Mouse (Mus musculus): Measurements from ENCODE around the gene Rai1. TPM values are rescaled to one million over a fixed set of nuclear protein-coding genes. Genes with fewer than 3 reads are reported as not detected.

Rai1 gene
- polyA plus RNA-seq, 1 experiment from 2014 or later, result 18.2 TPM

- Histone ChIP-seq H3K9me3 (no peaks in the 10 kb centered on the region), H3K27me3 (replicated peaks) (no peaks in the 10 kb centered on the region), H3K27ac (replicated peaks) (peak overlapping the region; percentile 61), H3K36me3 (no peaks in the 10 kb centered on the region), H3K4me2 (peak overlapping the region; percentile 16), H3K4me3 (no peak overlapping the region), H3K9ac (peak overlapping the region; percentile 65), H3K4me1 (peaks cover 93% of the 10 kb centered on the region)
- 30% methylated on average over 9 of the region's 9 CpGs for WGBS
- ATAC-seq (ENCODE audit: extremely low read depth, insufficient number of reproducible peaks, low FRiP score, low TSS enrichment), result no peak
Observed at GRCm38 (mm10) chr11:60168780-60169179, 64.0 kb downstream of the Rai1 start.

- Histone ChIP-seq H3K27ac (replicated peaks) (peak overlapping the region; percentile 99), H3K36me3 (no peaks in the 10 kb centered on the region; the same call in 1 of the 2 replicates), H3K9me3 (no peaks in the 10 kb centered on the region), H3K27me3 (replicated peaks) (no peaks in the 10 kb centered on the region), H3K4me3 (no peak overlapping the region), H3K4me2 (no peak overlapping the region), H3K9ac (peak overlapping the region; percentile 12), H3K4me1 (peaks cover 94% of the 10 kb centered on the region)
- ATAC-seq (ENCODE audit: extremely low read depth, insufficient number of reproducible peaks, low FRiP score, low TSS enrichment), result no peak
- whole genome bisulfite sequencing, result 65% methylated on average over 3 of the region's 3 CpGs
Observed at GRCm38 (mm10) chr11:60172074-60172473, 67.3 kb downstream of the Rai1 start.

- Histone ChIP-seq H3K27me3 (replicated peaks) (no peaks in the 10 kb centered on the region), H3K27ac (replicated peaks) (peak overlapping the region; percentile 99), H3K9me3 (no peaks in the 10 kb centered on the region), H3K4me3 (no peak overlapping the region), H3K36me3 (no peaks in the 10 kb centered on the region; the same call in 1 of the 2 replicates), H3K4me2 (no peak overlapping the region), H3K9ac (0 out of 2 replicates have a peak overlapping the region, but pooled peaks have one; percentile 37), H3K4me1 (peaks cover 94% of the 10 kb centered on the region)
- WGBS, result 58% methylated on average over 10 of the region's 10 CpGs
- ATAC-seq (ENCODE audit: extremely low read depth, insufficient number of reproducible peaks, low FRiP score, low TSS enrichment), result no peak
Observed at GRCm38 (mm10) chr11:60173606-60174184, 68.9 kb downstream of the Rai1 start.

- Histone ChIP-seq H3K9ac (peak overlapping the region; percentile 83), H3K27me3 (replicated peaks) (no peaks in the 10 kb centered on the region), H3K9me3 (no peaks in the 10 kb centered on the region), H3K36me3 (no peaks in the 10 kb centered on the region; the same call in 1 of the 2 replicates), H3K4me2 (peak overlapping the region; percentile 99), H3K4me1 (peaks cover 94% of the 10 kb centered on the region), H3K27ac (replicated peaks) (peak overlapping the region; percentile 99), H3K4me3 (peak overlapping the region; percentile 68)
- ATAC-seq (ENCODE audit: extremely low read depth, insufficient number of reproducible peaks, low FRiP score, low TSS enrichment), result peak; percentile 62; the same call in 1 of the 2 replicates
- under 1% methylated on average over 63 of the region's 66 CpGs for WGBS
Observed at GRCm38 (mm10) chr11:60175371-60176181, 70.8 kb downstream of the Rai1 start.

- peak overlapping the region; percentile 99 for H3K27ac ChIP-seq (replicated peaks)
- no peaks in the 10 kb centered on the region for H3K27me3 ChIP-seq (replicated peaks)
- H3K4me2 ChIP-seq, result peak overlapping the region; percentile 99
- H3K4me1 ChIP-seq, result peaks cover 94% of the 10 kb centered on the region
- ATAC-seq (ENCODE audit: extremely low read depth, insufficient number of reproducible peaks, low FRiP score, low TSS enrichment), result peak; percentile 15; the same call in 1 of the 2 replicates
- H3K36me3 ChIP-seq, result no peaks in the 10 kb centered on the region; the same call in 1 of the 2 replicates
- peak overlapping the region; percentile 68 for H3K4me3 ChIP-seq
- peak overlapping the region; percentile 83 for H3K9ac ChIP-seq
- H3K9me3 ChIP-seq, result no peaks in the 10 kb centered on the region
- WGBS, result 0% methylated on average over 68 of the region's 71 CpGs
Observed at GRCm38 (mm10) chr11:60176182-60176974, 71.6 kb downstream of the Rai1 start.

- Histone ChIP-seq H3K4me2 (peak overlapping the region; percentile 99), H3K9ac (peak overlapping the region; percentile 83), H3K36me3 (no peaks in the 10 kb centered on the region; the same call in 1 of the 2 replicates), H3K4me1 (peaks cover 94% of the 10 kb centered on the region), H3K4me3 (peak overlapping the region; percentile 68), H3K27ac (replicated peaks) (peak overlapping the region; percentile 99), H3K9me3 (no peaks in the 10 kb centered on the region), H3K27me3 (replicated peaks) (no peaks in the 10 kb centered on the region)
- 2% methylated on average over 42 of the region's 42 CpGs for WGBS
- no peak for ATAC-seq (ENCODE audit: extremely low read depth, insufficient number of reproducible peaks, low FRiP score, low TSS enrichment)
Observed at GRCm38 (mm10) chr11:60176975-60177657, 72.3 kb downstream of the Rai1 start.

GRCm38 (mm10) chr11:60178005-60178404 is 73.2 kb downstream of the Rai1 start:
- WGBS, result 61% methylated on average over 6 of the region's 6 CpGs
- no peaks in the 10 kb centered on the region; the same call in 1 of the 2 replicates for H3K36me3 ChIP-seq
- peak overlapping the region; percentile 99 for H3K4me2 ChIP-seq
- no peaks in the 10 kb centered on the region for H3K9me3 ChIP-seq
- peaks cover 94% of the 10 kb centered on the region for H3K4me1 ChIP-seq
- H3K4me3 ChIP-seq, result 0 out of 2 replicates have a peak overlapping the region, but pooled peaks have one; percentile 68
- peak overlapping the region; percentile 99 for H3K27ac ChIP-seq (replicated peaks)
- H3K9ac ChIP-seq, result peak overlapping the region; percentile 83
- ATAC-seq (ENCODE audit: extremely low read depth, insufficient number of reproducible peaks, low FRiP score, low TSS enrichment), result no peak
- no peaks in the 10 kb centered on the region for H3K27me3 ChIP-seq (replicated peaks)

- Histone ChIP-seq H3K4me1 (peaks cover 94% of the 10 kb centered on the region), H3K4me2 (peak overlapping the region; percentile 99), H3K27me3 (replicated peaks) (no peaks in the 10 kb centered on the region), H3K9ac (peak overlapping the region; percentile 83), H3K4me3 (no peak overlapping the region), H3K9me3 (no peaks in the 10 kb centered on the region), H3K36me3 (no peaks in the 10 kb centered on the region; the same call in 1 of the 2 replicates), H3K27ac (replicated peaks) (peak overlapping the region; percentile 99)
- no peak for ATAC-seq (ENCODE audit: extremely low read depth, insufficient number of reproducible peaks, low FRiP score, low TSS enrichment)
Observed at GRCm38 (mm10) chr11:60178506-60178905, 73.7 kb downstream of the Rai1 start.

GRCm38 (mm10) chr11:60182116-60182670 is 77.4 kb downstream of the Rai1 start:
- Histone ChIP-seq H3K36me3 (peaks cover 23% of the 10 kb centered on the region), H3K9ac (peak overlapping the region; percentile 58), H3K4me2 (peak overlapping the region; percentile 7; the same call in 1 of the 2 replicates), H3K9me3 (no peaks in the 10 kb centered on the region), H3K27me3 (replicated peaks) (no peaks in the 10 kb centered on the region), H3K27ac (replicated peaks) (peak overlapping the region; percentile 63), H3K4me3 (no peak overlapping the region), H3K4me1 (peaks cover 92% of the 10 kb centered on the region)
- WGBS, result 68% methylated on average over 12 of the region's 12 CpGs
- 0 out of 2 replicates have a peak, but pooled peaks have one; percentile 5 for ATAC-seq (ENCODE audit: extremely low read depth, insufficient number of reproducible peaks, low FRiP score, low TSS enrichment)

GRCm38 (mm10) chr11:60182741-60183140 is 77.9 kb downstream of the Rai1 start:
- Histone ChIP-seq H3K4me3 (no peak overlapping the region), H3K27ac (replicated peaks) (peak overlapping the region; percentile 63; the same call in 1 of the 2 replicates), H3K9ac (peak overlapping the region; percentile 37; the same call in 1 of the 2 replicates), H3K36me3 (peaks cover 28% of the 10 kb centered on the region), H3K9me3 (no peaks in the 10 kb centered on the region), H3K4me2 (no peak overlapping the region), H3K27me3 (replicated peaks) (no peaks in the 10 kb centered on the region), H3K4me1 (peaks cover 86% of the 10 kb centered on the region)
- 60% methylated on average over 2 of the region's 2 CpGs for WGBS
- no peak for ATAC-seq (ENCODE audit: extremely low read depth, insufficient number of reproducible peaks, low FRiP score, low TSS enrichment)
